Mouse (Mus musculus) heart, postnatal 10 days (tissue): ENCODE results near the gene Gm27021. TPM values are rescaled to one million over a fixed set of nuclear protein-coding genes. Genes with fewer than 3 reads are reported as not detected.

Source experiments
- DNase-seq, 2 experiments: peaks; one replicate each; pipeline ENCODE4 v3.0.0; 2021
- intact Hi-C: fragments of 180-260 bp; cut with DNase I; formaldehyde crosslinking; loops from one replicate; pipeline ENCODE4 v1.15.1; 2025
- total RNA-seq, 2 experiments: library from RNA; stranded (reverse); gene quantifications; 2 replicates each; pipeline ENCODE4 v1.2.3; 2021

The Gm27021 gene
- total RNA-seq, 2 experiments from 2014 or later = 0.48 TPM; not detected in 1

- intact Hi-C loops = no loop called here
- no peak for DNase-seq
Measured at GRCm38 (mm10) chr8:120616663-120617626, 50.9 kb downstream of the Gm27021 start.

DNA sequence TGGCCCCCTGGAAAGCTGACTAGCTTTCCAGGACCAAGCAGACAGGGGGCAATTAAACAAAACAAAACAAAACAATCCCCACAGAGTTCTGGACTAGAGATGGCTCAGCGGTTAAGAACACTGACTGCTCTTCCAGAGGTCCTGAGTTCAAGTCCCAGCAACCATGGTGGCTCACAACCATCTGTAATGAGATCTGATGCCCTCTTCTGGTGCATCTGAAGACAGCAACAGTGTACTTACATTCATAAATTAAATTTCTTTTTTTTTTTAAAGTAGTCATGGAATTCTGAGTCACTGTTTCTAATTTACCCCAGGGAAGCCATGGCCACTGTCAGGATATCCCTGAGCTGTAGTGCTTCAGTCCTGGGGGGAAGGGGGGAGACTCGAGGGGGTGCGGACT lies 53.4 kb downstream of the Gm27021 start:
- DNase-seq = no peak
- intact Hi-C loops = no loop called here

DNA sequence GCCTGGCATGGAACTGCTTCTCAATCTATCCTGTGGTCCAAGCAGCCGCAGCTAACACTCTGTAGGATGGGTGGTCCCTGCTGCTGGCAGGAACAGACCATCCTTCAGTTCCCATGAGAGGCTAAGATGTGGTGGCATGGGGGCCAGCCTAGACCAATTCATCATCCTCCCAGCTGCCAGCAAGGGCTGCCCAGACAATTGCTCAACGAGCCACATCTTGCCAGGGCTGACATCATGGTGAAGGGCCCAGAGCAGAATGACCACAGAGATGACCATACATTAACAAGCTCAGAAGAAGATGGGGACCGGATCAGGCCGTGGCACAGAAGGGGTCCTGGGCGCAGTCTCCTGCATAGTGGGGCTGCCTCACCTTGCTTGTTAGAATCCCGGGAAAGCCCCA lies 57.1 kb downstream of the Gm27021 start:
- no peak for DNase-seq
- intact Hi-C loops = no loop called here

DNA sequence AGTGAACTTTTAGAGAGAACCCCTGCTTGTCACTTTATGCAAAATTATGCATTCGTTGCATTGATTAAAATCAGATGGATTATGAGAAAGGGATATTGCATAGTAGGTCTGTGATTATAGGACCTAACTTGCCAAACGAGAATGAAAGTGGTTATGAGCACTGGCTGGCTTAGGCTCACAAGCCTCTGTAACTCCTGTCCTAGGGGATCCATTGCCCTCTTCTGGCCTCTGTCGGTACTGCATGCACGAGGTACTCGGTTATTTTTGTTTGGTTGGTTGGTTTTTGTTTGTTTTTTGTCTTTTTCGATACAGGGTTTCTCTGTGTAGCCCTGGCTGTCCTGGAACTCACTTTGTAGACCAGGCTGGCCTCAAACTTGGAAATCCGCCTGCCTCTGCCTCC lies 60.0 kb downstream of the Gm27021 start:
- intact Hi-C loops = loop anchor here (5.0 kb wide), 1 partner anchor 431 kb away; the partner anchor contains the start of gene Fam92b
- DNase-seq = peak; percentile 72 to 87

- intact Hi-C loops = loop anchor here (5.0 kb wide), 1 partner anchor 430 kb away; the partner anchor contains the start of gene Fam92b
- no peak for DNase-seq
Measured at GRCm38 (mm10) chr8:120607460-120607859, 60.4 kb downstream of the Gm27021 start.

GRCm38 (mm10) chr8:120602672-120603071 lies 65.2 kb downstream of the Gm27021 start:
- intact Hi-C loops = no loop called here
- DNase-seq = no peak

DNA sequence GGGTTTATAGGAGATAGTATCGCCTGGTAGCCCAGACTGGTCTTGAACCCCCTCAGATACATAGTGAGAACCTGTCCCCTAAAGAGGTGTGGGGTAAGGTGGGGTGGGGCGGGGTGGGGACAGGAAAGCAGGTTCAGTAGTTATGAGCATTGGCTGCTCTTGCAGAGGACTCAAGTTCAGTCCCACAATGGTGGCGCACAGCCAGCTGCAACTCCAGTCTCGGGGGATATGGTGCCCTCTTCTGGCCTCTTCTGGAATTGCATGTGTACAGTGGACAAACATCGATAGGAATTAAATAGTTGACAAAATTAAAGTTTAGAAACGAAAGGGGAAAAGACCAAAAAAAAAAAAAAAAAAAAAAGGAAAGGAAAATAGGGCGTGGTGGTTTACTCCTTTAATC lies 68.4 kb downstream of the Gm27021 start:
- peak; percentile 80 to 92 for DNase-seq
- intact Hi-C loops = loop anchor here (2.0 to 5.0 kb wide), 2 partner anchors 29 to 312 kb away; no protein-coding TSS in a partner anchor

DNA sequence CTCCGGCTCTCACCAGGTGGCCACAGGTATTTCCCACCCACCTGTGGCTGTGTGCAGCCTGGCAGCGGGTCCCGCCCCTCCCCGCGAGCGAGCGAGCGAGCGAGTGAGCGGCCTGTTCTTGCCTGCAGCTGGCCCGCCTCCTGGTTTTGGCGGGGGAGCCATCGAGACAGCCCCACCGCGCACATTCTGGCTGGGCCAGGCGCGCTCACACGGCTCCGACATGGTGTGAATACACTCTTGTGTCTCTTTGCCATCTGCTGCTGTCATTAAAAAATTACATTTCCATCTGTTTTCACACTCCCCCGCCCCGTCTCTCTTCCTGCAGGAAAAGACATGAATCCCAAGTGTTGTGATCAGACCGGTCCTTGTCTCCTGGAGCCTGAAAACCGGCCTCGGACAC lies 69.3 kb downstream of the Gm27021 start:
- intact Hi-C loops = loop anchor here (2.0 to 5.0 kb wide), 2 partner anchors 28 to 311 kb away; no protein-coding TSS in a partner anchor
- DNase-seq = peak; percentile 36 to 52

- peak; percentile 64 to 78 for DNase-seq
- intact Hi-C loops = loop anchor here (5.0 kb wide), 1 partner anchor 309 kb away; no protein-coding TSS in a partner anchor
Measured at GRCm38 (mm10) chr8:120595963-120596362, 71.9 kb downstream of the Gm27021 start.

DNA sequence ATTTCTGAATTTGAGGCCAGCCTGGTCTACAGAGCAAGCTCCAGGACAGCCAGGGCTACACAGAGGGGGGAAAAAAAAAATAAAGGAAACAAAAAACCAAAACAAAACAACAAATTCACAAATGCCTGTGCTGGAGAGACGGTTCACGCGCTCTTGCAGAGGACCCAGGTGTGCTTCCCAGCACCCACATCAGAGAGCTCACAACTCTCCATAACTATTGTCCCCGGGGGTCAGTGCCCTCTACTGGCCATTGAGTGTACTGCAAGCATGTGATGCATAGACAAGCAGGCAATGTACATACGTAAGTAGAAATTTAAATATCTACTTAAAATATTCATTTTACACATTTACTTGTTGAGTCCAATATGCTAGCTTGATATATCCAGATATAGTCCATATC lies 73.3 kb downstream of the Gm27021 start:
- intact Hi-C loops = no loop called here
- DNase-seq = no peak

GRCm38 (mm10) chr8:120591587-120592292 lies 76.1 kb downstream of the Gm27021 start:
- no peak for DNase-seq
- intact Hi-C loops = no loop called here

DNA sequence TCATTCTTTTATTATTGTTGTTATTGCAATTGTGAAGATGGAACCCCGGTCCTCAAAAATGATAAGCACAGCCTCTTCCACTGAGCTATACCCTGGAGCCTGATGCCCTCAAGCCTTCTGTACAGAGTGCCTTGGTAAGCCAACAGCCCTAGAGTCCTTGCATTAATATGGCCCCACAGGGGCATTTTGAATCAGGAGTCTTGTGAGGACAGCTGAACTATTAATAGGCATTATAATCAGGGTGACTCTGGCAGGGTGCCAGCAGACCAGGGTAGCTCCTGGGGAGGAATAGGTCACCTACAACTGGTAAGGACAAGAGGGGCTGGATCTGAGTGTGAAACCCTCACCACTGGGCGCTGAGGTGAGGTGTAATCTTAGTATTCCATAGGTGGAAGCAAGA lies 78.0 kb downstream of the Gm27021 start:
- DNase-seq = peak; percentile 83 to 84
- intact Hi-C loops = no loop called here

DNA sequence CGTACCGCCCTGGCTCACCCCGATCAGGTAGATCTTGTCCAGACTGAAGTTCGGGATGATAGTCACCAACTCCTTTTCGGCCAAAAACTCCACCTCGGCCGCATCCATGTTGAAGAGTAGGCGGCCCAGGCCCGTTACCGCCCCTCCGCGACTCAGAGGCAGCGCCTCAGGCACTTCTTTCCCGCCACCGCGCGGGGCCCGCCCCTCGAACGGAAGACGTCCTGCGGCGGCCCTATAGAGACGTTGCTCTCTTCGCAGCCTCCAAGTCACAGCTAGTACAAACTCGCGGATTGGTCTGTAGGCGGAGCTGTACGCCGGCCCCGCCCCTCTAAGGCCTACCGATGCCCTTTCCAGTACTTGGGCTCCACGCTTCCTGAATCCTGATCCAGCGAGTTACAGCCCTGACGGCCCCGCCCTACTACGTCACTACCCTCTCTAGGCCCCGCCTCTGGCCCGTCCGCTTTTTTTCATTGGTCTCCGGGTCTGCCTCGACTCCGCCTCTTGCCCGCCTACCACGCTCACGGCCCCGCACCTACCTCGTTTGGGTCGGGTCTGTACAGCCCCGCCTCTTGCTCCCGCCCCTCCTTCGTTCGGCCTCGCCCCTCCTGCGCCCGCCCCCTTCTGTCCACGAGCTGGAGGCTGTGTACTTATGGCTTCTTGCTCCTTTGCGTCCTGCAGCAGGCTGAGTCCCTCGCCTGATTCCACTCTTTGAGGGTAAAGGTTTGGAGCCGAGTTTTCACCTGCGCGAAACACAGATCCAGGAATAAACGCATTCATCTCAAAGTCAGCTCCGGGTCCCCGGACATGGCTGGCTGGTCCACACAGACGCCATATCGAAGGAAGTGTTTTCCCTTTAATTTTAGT lies 78.7 kb downstream of the Gm27021 start, which contains the start of gene Gins2:
Gene Gins2, minus strand, starts transcription at position 397 of the 864 bp plus-strand sequence.
- peak; percentile 100 for DNase-seq
- intact Hi-C loops = no loop called here

DNA sequence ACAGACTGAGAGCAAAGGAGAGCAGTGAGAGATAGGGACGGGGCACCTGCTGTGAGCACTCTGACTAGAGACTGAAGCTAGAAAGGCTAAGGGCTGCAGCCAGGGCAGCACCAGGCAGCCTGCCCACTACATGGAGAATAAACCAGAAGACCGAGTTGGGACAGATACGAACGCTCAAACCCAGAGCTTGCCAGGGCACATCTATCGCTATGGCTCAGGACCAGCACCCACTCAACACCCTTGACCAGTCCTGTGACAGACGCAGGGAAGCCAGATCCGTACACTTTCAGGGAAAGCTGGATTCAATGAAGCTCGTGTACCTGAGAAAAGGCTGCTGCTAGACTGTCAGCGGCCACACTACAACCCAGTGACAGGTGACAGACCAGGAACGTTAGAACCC lies 82.4 kb downstream of the Gm27021 start:
- intact Hi-C loops = no loop called here
- peak; percentile 73 to 82 for DNase-seq

GRCm38 (mm10) chr8:120581811-120582210 lies 86.1 kb downstream of the Gm27021 start:
- DNase-seq = peak; percentile 71 to 75
- intact Hi-C loops = no loop called here

- DNase-seq = no peak
- intact Hi-C loops = no loop called here
Measured at GRCm38 (mm10) chr8:120581329-120581728, 86.5 kb downstream of the Gm27021 start.

DNA sequence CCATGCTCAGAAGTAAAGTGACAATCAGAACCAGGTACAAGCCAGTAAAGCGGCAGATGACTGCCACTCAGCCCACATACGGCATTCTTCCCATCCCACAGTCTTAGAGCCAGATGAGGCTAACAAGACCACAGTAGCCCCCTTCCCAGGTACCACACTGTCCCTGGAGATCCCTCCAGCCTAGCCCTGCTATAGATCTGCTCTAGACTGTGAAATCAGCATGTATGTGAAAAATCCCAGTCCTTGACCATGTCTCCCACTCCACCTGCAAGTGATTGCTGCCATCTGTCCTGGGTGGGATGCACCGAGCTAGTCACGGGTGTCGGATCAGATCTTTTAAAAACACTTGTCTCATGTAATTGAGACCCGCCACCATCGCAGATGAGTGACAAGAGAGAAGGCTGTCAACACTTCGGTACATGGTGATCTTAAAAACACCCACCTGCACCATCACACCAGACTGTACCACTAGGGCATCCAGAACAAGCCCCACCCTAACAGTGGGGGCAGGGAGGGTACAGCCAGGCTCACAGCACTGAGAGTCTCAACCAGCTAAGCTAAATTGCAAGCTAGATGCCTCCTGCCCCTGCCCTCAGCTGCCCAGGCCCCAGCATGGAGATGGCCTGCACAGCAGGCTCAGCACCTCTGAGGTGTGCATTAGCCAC lies 87.4 kb downstream of the Gm27021 start:
- intact Hi-C loops = no loop called here
- DNase-seq = no peak

DNA sequence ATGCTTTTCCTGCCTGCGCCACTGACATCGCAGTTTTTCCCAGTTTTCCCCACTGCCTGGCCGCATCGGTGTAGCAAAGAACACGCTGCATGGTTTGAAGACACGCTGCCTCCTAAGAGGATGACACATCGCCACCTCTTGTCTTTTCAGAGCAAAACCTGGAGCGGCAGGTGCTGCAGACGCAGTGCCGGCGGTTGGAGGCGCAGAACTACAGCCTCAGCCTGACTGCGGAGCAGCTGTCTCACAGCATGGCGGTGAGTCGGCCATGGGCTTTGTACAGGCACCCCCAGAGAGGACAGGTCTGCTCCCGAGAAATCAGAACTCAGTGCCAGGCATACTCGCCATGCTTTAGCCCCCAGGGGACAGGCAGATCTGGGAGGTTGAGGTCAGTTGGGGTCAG lies 90.1 kb downstream of the Gm27021 start:
- intact Hi-C loops = loop anchor here (10.0 kb wide), 1 partner anchor 403 kb away; the partner anchor contains the start of gene Fam92b
- no peak for DNase-seq

DNA sequence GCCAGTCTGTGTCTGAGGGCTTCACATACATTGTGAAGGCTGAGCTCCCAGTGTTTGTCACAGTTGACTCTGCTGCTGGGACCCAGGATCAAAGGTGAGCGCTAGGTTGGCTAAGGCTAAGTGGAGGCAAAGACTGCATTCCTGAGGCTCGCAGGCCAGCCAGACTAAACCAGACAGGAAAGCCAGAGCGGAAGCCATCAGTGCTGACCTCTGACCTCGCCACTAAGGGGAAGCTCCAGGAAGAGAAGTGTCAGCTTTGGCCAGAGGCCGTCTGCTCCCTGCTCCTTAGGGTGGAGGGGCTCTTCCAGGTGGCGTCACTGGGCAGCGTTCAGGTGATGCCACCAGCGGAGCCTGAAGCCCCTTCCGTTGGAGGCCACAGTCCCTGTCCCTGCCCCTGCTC lies 92.1 kb downstream of the Gm27021 start:
- no peak for DNase-seq
- intact Hi-C loops = loop anchor here (10.0 kb wide), 1 partner anchor 401 kb away; the partner anchor contains the start of gene Fam92b
